Mouse (Mus musculus) activated CD4-positive, CD25-positive, alpha-beta regulatory T cell, adult 9 weeks (primary cell): ENCODE results near the gene Zyg11b. TPM values are rescaled to one million over a fixed set of nuclear protein-coding genes. Genes with fewer than 3 reads are reported as not detected.

ENCODE experiments used
- polyA plus RNA-seq: library from polyadenylated mRNA; unstranded; fragments of 100-300 nt; shearing (Covaris generic); gene quantifications from one replicate; pipeline ENCODE4 v1.2.1, GENCODE M21; 2017

Zyg11b gene
- 23.0 TPM for polyA plus RNA-seq

GRCm38 (mm10) chr4:108300670-108301373 lies at the start of gene Zyg11b:
Gene Zyg11b, minus strand, starts transcription at chr4:108301096.

GRCm38 (mm10) chr4:108327730-108328484 lies 27.0 kb upstream of the Zyg11b start, which contains the start of gene Coa7:
Gene Coa7, plus strand, starts transcription at chr4:108328140.

GRCm38 (mm10) chr4:108217332-108218179 lies 83.3 kb downstream of the Zyg11b start, which contains the start of gene Zyg11a:
Gene Zyg11a, minus strand, starts transcription at chr4:108218048.

Other genes with a start within 250 kb of the Zyg11b start
- not detected for gene Podn, start 204.7 kb downstream of the Zyg11b start, polyA plus RNA-seq
- 326 TPM for gene Scp2, start 156.1 kb downstream of the Zyg11b start, polyA plus RNA-seq
- 4.5 TPM for gene Echdc2, start 135.7 kb downstream of the Zyg11b start, polyA plus RNA-seq
- not detected for gene Zyg11a, start 83.0 kb downstream of the Zyg11b start, polyA plus RNA-seq
- 18.8 TPM for gene Coa7, start 27.0 kb upstream of the Zyg11b start, polyA plus RNA-seq
- not detected for gene Shisal2a, start 82.3 kb upstream of the Zyg11b start, polyA plus RNA-seq
- gene Gpx7, start 105.9 kb upstream of the Zyg11b start, polyA plus RNA-seq: 4.3 TPM
- 37.0 TPM for gene Tut4, start 158.3 kb upstream of the Zyg11b start, polyA plus RNA-seq